Mouse (Mus musculus): ENCODE measurements around the gene Dcps.
"Not testable (repeated sequence)": the region's sequence is repeated elsewhere in the genome, so short reads cannot be mapped to it uniquely, and the experiment has no call there.

Dcps gene

DNA sequence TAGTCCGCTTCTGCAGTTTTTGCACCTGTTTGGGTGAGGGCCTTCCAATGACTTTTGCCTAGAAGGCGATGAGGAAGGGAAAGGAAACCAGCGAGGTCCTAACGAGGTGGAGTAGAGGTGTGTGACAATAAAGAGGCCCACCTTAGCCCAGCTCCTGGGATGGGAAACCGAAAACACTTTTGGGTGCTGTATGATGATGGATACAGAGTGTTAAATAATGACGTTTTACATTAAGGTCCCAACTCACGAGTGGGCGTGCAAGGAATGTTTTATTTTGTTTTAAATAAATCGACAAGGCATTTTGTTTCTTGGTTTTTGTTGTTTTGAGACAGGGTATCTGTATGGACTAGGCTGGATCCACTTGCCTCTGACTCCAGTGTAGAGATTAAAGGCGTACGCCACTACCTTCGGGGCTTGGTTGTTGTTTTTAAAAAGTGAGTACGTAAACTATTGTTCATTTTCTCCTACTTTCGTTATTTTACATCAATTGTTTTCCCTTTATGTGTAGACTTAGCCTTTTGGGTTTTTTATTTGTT, 331 bp upstream of the Dcps start:
- ATAC-seq (ENCODE audit: low TSS enrichment) = peak; percentile 8; the same call in 1 of the 2 replicates

DNA sequence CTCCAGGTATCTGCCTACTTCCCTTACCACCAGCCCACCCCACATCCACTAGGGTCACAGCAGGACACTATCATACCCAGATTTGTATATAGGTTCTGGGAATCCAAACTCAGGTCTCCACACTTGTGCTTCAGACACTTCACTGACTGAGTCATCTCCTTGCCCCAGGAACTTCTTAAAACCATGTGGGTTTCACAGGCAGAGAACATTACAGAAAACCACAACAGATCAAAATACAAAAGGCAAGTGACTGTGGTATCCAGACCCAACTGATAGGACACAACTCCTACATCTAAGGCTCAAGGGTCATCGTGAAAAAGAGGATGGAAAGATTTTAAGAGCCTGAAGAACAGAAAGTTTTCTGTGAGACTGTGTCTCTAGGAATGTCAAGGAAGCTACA, 2.5 kb downstream of the Dcps start:
- ATAC-seq (ENCODE audit: low TSS enrichment) = no peak

DNA sequence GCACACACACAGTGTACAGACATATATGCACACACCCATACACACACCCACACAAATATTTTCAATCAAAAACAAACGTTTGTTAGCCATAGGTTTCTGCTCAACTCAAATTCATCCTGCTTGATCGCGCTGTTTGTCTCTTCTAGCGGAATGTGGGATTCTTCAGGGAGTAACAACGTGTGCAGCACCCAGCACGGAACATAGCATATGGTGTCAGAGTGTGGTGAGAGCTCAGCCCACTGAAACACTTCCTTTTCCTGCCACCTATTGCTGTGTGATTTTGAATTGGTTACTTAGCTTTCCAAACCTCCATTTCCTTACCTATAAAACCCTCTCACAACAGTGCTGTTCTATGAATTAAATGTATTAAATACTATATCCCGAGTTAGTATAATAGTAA, 5.8 kb downstream of the Dcps start:
- ATAC-seq (ENCODE audit: low TSS enrichment) = peak; percentile 62

DNA sequence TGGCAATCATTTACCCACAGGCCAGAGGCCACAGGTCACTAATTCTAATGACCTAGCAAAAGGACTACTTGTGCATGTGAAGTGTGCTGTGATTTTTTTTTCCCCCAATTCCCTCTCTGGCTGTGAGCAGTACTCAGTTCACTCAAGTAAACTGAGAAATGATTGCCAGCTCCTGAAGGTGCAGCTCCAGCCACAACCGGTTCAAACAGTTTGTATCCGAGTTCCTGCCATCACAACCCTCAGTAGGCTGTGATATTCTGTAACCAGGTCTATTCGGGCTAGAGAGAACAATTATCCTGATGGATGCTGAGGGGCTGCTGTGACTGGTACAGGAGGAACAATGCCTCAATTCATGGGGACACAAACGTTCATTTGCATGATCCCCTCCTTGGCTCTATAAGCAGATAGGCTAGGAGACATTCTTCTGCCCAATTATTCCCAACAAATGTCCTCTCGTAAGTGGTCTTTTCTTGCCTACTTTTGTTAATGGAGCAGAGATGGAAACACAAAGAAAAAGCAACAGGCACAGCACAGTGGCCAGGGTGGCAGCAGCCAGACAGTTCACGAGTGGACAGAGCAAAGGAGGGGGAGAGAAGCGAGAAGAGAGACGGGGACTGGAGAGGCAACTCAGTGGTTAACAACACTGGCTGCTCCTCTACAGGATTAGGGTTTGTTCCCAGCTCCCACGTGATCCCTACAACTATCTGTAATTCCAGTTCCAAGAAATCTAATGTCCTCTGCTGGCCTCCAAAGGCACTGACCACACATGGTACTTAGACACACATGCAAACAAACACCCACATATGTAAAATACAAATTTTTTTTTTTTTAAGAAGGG, 8.8 kb downstream of the Dcps start:
- peak; percentile 17; the same call in 1 of the 2 replicates for ATAC-seq (ENCODE audit: low TSS enrichment)

DNA sequence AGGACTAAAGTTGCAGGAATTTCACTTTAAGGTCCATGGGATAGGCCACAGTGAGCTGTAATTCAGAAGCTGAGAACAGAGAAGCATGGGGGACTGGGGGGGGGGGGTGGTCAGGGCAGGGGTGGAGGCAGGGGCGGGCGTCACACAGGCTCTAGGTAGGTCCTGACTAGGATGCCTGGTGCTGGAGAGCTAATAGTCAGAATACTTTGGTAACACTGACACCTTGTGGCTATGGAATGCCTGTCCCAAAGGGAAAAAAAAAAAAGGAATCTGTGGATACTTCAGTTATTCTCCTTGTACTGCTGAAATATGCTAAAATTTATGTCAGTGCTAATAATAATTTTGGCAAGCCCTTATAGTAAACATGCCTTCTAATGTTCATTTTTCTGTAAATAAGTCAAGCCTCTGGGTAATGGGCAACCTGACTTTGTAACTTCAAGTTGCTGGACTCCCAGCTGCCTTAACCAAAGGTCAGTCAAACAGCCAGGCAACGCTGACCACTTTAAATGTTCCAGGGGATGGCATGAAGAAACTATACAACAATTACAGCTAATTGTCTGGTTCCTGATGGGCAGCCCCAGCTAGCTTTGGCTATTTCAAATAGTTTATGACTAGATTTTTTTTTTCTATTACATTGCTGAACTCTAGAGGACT, 9.6 kb downstream of the Dcps start:
- ATAC-seq (ENCODE audit: low TSS enrichment) = peak; percentile 75

DNA sequence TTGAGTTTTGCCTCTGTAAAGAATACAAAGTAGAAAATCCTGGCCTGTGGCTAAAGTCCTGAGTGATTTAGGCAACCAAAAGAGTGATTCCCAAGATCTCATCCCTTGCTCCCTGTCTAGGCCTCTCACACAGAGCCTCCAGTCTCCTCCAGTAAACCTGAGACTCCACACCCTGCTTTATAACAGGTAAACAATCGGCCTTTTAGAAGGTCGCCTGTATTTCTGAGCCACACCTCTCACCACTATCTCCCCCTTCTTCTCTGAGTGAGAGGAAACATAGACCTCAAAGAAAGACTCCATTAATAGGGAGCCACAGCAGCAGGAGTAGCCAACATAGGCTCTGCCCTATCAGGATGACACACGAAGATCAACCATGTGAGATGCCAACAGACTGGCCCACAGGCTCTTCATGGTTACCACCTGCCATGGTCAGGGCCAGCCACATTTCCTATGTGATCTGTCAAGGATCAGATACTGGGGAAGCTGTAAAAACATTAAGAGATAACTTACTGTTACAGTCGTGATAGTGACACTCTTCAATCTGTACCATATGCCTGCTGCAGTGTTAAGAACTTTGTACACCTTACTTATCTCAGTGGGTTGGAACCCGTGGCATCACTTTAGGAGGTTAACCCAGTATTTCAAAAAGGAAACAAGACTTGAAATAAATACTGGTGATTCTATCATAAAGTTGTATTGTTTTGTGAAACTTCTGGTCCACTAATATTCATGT, 11.6 kb downstream of the Dcps start:
- no peak for ATAC-seq (ENCODE audit: low TSS enrichment)

DNA sequence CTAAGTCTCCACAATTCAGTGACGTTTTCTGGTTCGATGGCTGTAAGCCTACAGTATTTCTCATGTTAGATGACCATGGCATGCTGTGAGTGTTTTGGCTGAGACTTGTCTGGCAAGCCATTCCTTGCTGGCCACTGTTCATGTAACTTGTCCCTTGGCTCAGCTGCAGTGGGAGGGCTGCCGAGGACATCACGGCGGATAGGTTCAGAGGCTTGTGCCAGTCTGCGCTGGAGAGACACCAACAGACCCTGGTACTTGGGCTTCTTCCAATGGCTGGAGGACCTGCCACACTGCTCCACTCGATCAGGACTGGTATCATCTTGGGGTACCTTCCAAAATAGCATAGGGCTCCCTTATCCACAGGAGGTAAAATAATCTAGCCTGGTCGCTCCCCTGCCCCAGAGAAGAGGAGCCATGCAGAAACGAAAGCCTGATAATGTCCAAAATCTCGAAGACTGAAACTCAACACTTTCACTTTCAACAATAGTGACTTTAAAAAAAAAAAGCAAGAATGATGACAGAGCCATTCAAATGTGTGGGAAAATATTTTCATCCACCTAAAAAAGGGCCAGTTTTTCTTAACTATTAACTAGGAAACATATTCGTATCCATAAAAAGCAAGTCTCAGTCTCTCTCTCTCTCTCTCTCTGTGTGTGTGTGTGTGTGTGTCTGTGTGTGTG, 12.7 kb downstream of the Dcps start:
- ATAC-seq (ENCODE audit: low TSS enrichment) = no peak

DNA sequence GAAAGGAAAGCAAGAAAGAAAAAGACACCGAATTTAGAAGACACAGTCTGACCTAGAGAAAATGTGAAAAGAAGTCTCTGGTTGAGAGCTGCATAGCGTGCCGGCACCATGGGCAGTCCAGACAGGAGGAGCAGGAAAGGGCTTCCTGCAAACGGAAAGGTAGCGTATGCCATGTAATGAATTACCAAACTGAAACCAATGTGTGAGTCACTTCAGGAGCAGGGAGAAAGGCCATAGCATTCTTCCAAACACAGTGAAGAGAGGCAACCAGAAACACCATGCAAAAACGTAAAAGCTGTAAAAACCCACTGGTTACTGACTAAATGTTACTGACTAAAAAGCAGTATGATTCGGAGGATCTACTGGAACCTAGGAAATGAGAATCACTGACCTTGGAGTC, 14.1 kb downstream of the Dcps start:
- no peak for ATAC-seq (ENCODE audit: low TSS enrichment)

DNA sequence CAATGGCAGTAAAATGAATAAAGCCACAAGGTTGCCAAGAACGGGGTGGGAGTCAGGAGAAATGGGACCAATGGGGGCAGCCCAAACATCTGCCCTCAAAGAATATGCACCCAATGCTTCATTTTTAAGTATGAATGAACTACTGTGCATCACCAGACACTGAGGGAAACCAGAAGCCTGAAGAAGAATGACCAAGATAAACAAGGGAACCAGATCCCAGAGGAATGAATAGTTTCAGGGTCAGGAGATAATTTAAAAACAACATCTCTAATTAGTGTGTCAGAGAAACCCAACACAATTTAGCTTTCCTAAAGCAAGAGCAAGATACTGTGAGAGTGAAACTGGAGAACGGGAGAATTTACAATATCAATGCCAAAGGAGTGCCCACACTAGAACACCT, 15.2 kb downstream of the Dcps start:
- ATAC-seq (ENCODE audit: low TSS enrichment) = no peak

DNA sequence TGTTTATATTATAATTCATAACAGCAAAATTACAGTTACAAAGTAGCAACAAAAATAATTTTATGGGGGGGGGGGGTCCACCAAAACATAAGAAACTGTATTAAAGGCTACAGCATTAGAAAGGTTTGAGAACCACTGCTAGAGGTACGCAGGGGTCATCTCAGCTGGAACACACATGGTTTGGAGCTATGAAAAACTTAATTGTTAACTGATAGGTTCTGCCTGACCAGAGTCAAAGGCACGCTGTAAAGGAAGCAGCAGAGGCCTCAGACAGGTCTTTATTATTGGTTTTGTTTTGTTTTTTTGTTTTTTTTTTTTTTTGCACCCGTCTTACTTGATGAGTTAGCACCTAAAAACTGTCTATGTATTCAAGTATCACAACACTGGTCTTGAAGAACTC, 17.4 kb downstream of the Dcps start:
- no peak for ATAC-seq (ENCODE audit: low TSS enrichment)

DNA sequence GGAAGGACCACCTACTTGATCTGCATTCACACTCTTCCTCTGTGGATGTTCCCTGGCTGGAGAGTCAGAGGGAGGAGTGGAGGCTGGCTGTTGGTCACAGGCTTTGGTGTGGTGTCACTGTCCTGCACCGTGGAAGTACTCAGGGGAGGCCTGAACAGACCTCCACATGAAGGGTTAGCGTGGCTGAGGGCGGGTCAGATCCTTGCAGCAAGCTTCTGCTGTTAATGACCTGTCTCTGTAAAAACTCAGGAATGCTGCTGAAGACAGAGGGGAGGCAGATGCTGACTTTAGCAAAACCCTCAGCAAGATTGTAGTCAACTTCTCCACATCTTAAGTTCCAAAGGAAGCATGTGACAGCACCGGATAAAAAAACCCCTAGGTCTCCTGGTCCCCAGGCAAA, 19.0 kb downstream of the Dcps start:
- ATAC-seq (ENCODE audit: low TSS enrichment) = no peak

DNA sequence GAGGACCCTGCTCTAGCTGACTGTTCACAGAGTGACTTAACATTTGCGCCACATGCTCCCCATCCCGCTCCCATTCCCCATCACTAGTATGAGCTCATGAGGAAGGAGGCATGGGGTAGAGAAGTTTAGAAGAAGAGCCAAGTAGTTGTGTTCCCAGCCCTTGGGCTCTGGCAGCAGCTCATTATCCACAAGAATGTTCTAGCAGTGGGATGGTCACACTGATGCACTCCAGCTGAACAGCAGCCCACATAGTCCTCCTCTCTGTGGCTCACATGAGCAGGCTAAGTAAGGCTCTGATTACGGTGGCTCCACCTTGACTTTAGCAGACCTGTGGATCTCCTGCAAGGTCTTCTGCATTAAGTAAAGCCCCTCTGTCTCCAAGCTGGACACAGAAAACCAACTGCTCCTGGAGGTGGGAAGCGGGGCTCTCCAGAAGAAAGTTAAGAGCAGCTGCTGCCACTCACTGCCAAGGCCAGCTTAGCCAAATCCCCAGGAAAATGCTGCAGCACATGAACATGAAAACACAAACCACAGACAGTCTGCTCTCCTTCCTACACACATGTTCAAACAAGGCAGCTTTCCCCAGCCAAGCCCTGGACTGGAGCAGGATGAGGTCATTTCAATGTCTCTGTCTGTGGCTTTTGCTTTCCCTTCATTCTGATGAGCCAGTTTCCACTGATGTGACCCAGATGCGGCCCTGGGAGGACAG, 19.7 kb downstream of the Dcps start:
- ATAC-seq (ENCODE audit: low TSS enrichment) = peak; percentile 93

DNA sequence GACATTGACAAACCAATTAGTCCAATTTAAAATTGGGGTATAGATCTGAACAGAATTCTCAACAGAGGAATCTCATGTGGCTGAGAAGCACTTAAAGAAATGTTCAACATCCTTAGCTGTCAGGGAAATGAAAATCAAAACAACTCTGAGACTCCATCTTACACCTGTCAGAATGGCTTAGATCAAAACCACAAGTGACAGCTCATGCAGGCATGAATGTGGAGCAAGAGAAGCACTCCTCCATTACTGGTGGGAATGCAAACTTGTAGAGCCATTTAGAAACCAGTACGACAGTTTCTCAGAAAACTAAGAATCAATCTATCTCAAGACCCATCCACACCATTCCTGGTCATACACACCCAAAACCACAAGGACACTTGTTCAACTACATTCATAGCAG, 22.9 kb downstream of the Dcps start:
- ATAC-seq (ENCODE audit: low TSS enrichment) = no peak

DNA sequence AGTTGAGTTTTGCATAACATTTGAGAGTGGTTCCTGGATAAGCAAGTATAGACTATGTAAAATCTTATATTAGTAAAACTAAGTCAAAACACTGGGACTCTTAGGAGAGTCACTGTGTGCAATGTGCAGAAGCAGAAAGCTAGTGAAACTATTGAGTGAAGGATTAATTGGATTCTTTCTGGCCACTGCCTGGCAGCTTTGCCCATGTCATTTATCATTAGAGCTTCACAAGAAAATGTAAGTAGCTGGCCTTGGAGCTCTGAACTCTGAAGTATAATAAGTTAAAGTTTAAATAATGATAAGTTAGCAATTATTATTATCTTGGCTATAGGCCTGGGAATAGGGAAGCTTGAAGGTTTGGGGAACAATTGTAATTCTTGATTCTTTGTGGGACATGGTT, 27.0 kb downstream of the Dcps start:
- not testable (repeated sequence) for ATAC-seq (ENCODE audit: low TSS enrichment)

DNA sequence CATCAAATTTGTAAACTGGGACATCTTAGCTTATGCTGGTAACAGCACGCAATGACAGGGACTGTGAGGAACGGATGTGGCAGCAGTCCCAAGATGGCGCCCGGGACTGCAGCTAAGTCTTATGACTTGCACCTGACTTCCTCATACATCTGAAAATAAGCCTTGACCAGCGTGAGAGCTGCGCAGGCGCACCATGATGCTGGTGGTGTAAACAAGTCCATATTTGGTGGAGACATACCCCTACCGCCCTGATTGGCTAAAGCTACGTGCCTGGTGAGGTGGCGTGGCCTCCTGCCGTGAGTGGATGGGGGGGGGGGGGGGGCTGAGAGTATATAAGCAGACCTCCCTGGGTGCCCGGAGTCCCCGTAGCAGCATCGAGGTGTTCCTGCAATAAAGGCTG, 28.6 kb downstream of the Dcps start:
- ATAC-seq (ENCODE audit: low TSS enrichment) = not testable (repeated sequence)

DNA sequence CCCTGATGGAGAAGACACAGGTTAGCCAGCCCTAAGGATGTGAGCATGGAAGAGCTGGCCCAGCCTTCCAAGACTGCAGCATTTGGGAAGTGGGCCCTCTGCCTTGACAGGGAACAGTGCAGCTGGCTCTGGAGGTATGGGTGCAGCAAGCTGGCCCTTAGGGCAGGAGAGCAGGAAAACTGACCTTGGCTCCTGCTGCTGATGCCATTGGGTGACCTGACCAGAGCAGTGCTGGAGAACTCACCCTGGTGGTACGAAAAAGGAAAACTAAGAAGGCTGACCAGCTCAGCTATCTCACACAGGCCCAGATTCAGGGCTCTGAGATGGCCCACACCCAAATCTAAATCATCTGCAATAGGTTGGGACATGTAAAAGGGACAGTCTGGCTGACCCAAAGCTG, 30.0 kb downstream of the Dcps start:
- no peak for ATAC-seq (ENCODE audit: low TSS enrichment)

DNA sequence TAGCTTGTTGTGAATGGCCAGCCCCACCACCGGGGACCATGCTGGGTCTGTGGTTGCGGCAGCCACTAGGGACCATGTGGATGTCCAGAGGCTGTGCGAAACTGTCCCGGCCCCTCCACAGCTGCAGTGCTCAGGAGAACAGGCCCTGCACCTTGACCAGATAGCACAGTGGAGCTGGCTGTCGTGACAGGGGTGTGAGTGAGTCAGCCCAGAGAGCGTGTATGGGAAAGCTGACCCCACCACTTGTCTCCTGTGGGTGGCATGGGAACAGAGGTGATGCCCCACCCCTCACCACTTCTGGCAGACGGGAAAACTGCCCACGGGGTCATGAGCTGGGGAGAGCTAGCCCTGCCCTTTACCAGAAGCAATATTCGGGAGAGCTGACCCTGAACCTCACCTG, 30.7 kb downstream of the Dcps start:
- ATAC-seq (ENCODE audit: low TSS enrichment) = no peak

DNA sequence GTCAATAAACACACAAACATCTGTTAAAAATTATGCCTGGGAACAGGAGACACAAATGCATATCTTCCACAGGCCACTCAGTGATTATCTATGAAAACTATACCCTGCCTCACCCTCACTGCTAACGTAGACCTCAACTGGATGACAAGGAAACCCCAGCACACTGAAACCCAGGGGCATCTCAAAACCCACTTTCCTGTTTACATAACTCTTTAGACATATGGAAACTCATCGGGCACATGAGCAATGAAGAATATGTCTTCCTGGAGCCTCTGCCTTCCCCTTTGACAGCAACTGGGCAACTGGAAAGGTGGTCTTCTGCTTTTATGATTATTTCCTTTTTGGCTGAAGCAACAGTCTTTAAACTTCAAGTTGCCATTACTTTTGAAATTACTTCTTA, 33.6 kb downstream of the Dcps start:
- ATAC-seq (ENCODE audit: low TSS enrichment) = no peak

DNA sequence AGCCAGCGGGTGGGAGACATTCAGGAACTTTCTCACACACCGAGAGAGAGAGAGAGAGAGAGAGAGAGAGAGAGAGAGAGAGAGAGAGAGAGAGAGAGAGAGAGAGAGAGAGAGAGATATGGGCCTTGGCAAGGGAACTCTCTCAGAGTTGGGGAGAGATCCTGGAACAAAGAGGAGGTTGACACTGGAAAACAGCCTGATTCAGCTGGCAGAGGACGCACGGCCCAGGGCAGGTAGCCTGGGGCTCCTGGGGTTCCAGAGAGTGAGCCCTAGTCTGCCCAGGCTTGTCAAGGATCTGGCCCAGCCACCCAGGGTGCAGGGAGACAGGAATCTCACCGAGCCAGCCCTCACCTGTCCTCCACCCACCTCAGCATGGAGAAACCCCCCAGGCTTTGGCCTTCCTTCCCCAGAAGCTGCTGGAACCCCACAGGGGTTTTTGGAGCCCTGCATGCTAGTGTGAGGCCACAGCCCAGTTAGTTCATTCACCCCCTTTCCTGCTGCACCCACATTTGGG, 36.6 kb downstream of the Dcps start:
- no peak for ATAC-seq (ENCODE audit: low TSS enrichment)

DNA sequence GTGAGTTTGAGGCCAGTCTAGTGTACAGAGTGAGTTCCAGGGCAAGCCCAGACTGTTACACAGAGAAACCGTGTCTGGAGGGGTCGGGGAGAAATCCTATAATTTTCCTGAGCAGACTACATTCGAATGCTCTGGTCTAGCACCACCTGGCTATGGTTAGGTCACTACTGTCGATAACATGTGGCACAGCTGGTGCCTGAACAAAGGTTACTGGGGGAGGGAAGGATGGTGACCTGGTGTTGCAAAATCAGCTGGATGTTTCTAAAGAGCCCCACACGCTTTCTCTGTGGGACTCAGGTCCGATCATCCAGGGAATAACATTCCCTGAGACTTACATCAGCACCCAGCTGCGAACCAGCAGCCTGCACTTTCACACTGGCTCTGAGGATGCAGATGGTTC, 37.8 kb downstream of the Dcps start:
- no peak for ATAC-seq (ENCODE audit: low TSS enrichment)

DNA sequence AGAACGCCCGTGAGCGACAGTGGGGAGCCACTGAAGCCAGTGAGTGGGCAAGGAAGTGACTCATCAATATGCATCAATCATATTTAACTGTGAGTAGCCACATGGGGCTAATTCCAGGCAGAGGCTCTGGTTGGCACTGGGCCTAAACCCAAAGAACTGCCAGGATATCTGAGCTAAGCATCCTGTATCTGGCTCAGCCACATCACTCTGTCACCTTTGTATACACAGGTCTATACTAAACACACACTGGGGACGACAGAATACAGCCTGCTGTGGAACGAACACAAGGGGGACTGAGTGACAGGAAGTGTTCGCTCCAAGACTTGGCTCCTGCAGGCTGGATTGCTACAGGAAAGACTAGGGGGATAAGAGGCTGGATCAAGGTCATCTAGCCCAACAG, 40.3 kb downstream of the Dcps start:
- 0 out of 2 replicates have a peak, but pooled peaks have one; percentile 12 for ATAC-seq (ENCODE audit: low TSS enrichment)

Measured in frontal cortex, adult (tissue).